Mouse (Mus musculus) C2C12 (cell line): ENCODE results near the gene Abcb11. TPM values are rescaled to one million over a fixed set of nuclear protein-coding genes. Genes with fewer than 3 reads are reported as not detected.

ENCODE experiments used
- H3K27me3 ChIP-seq: one replicate; pipeline ENCODE4 v1.6.1; 2011; ENCODE audit not compliant: control insufficient read depth, insufficient read depth, insufficient read length
- H3K36me3 ChIP-seq: one replicate; pipeline ENCODE4 v1.6.1; 2011; ENCODE audit not compliant: control insufficient read depth, insufficient read depth
- H3K4me3 ChIP-seq: one replicate; pipeline ENCODE4 v1.5.1; 2011; ENCODE audit warnings: mild to moderate bottlenecking, control low read depth; ENCODE audit not compliant: poor library complexity, insufficient read depth, severe bottlenecking
- H3K79me2 ChIP-seq: one replicate; pipeline ENCODE4 v1.6.1; 2011; ENCODE audit not compliant: control insufficient read depth, insufficient read depth
- H3K79me3 ChIP-seq: one replicate; pipeline ENCODE4 v1.6.1; 2011; ENCODE audit warnings: low read depth, control low read depth
- H3ac ChIP-seq: one replicate; pipeline ENCODE3; 2011; ENCODE audit warnings: low read depth; ENCODE audit not compliant: control insufficient read depth, insufficient read length
- CEBPB ChIP-seq: IDR thresholded peaks from one replicate; pipeline ENCODE4 v1.6.1; 2011; ENCODE audit warnings: low read depth, mild to moderate bottlenecking, control low read depth, moderate library complexity
- CTCF ChIP-seq: IDR thresholded peaks from one replicate; pipeline ENCODE4 v1.5.1; 2011; ENCODE audit not compliant: control insufficient read depth, insufficient read depth, insufficient read length
- FOSL1 ChIP-seq: IDR thresholded peaks from one replicate; pipeline ENCODE4 v1.8.0; 2011; ENCODE audit warnings: mild to moderate bottlenecking, low read length; ENCODE audit not compliant: poor library complexity, insufficient read depth, severe bottlenecking
- MAX ChIP-seq: IDR thresholded peaks from one replicate; pipeline ENCODE4 v1.6.1; 2011; ENCODE audit warnings: mild to moderate bottlenecking, control low read depth
- MYOD1 ChIP-seq: IDR thresholded peaks from one replicate; pipeline ENCODE4 v1.6.1; 2011; ENCODE audit warnings: low read depth; ENCODE audit not compliant: control insufficient read depth, insufficient read length
- MYOG ChIP-seq: IDR thresholded peaks from one replicate; pipeline ENCODE4 v1.6.1; 2011; ENCODE audit not compliant: control insufficient read depth, insufficient read length; ENCODE audit errors: extremely low read depth
- USF1 ChIP-seq: IDR thresholded peaks from one replicate; pipeline ENCODE4 v1.6.1; 2011; ENCODE audit warnings: low read depth, mild to moderate bottlenecking, control low read depth, moderate library complexity
- polyA plus RNA-seq: library from polyadenylated mRNA; unstranded; fragments of >200 nt; fragmentation: generic; extraction: Trizol; gene quantifications from one replicate; pipeline ENCODE4 v1.2.1, GENCODE M21; 2012; ENCODE audit warnings: missing spikeins

Abcb11 gene
- polyA plus RNA-seq, 1 experiment = 0.02 TPM

GRCm38 (mm10) chr2:69294508-69294907 is 47.9 kb downstream of the Abcb11 start:
- Histone ChIP-seq H3K4me3 (no peak overlapping the region), H3K79me2 (no peaks in the 10 kb centered on the region), H3ac (no peak overlapping the region), H3K36me3 (no peaks in the 10 kb centered on the region), H3K79me3 (no peaks in the 10 kb centered on the region), H3K27me3 (no peaks in the 10 kb centered on the region)
- TF ChIP-seq USF1 = no peak
- no peak for TF ChIP-seq FOSL1
- no peak for TF ChIP-seq MYOD1
- no peak for TF ChIP-seq MYOG
- TF ChIP-seq CTCF = no peak
- TF ChIP-seq MAX = no peak
- TF ChIP-seq CEBPB = no peak

GRCm38 (mm10) chr2:69288989-69289388 is 53.4 kb downstream of the Abcb11 start:
- Histone ChIP-seq H3K4me3 (no peak overlapping the region), H3K36me3 (no peaks in the 10 kb centered on the region), H3K27me3 (no peaks in the 10 kb centered on the region), H3ac (no peak overlapping the region), H3K79me3 (no peaks in the 10 kb centered on the region), H3K79me2 (no peaks in the 10 kb centered on the region)
- TF ChIP-seq FOSL1 (peak; percentile 75), MAX (peak; percentile 60), USF1 (peak; percentile 61), CTCF (no peak), MYOG (no peak), CEBPB (peak; percentile 22), MYOD1 (peak; percentile 60)

- H3K4me3 ChIP-seq = no peak overlapping the region
- no peak for TF ChIP-seq MAX
- no peak for TF ChIP-seq MYOG
- TF ChIP-seq MYOD1 = no peak
- TF ChIP-seq FOSL1 = no peak
These were observed 66.5 kb downstream of the Abcb11 start for GRCm38 (mm10) chr2:69275875-69276274.

GRCm38 (mm10) chr2:69264069-69264618 is 78.3 kb downstream of the Abcb11 start:
- no peaks in the 10 kb centered on the region for H3K79me2 ChIP-seq
- no peak overlapping the region for H3ac ChIP-seq
- H3K79me3 ChIP-seq = no peaks in the 10 kb centered on the region
- TF ChIP-seq MYOD1 = no peak
- no peak for TF ChIP-seq USF1
- TF ChIP-seq CEBPB = no peak
- TF ChIP-seq FOSL1 = no peak
- no peak for TF ChIP-seq MAX
- no peak for TF ChIP-seq MYOG
- no peak for TF ChIP-seq CTCF
- H3K36me3 ChIP-seq = no peaks in the 10 kb centered on the region
- H3K27me3 ChIP-seq = no peaks in the 10 kb centered on the region
- H3K4me3 ChIP-seq = no peak overlapping the region

More at GRCm38 (mm10) chr2:69275875-69276274, 66.5 kb downstream of the Abcb11 start:
- Histone ChIP-seq H3K79me2 (no peaks in the 10 kb centered on the region), H3K36me3 (no peaks in the 10 kb centered on the region), H3ac (no peak overlapping the region), H3K79me3 (no peaks in the 10 kb centered on the region), H3K27me3 (no peaks in the 10 kb centered on the region)

GRCm38 (mm10) chr2:69248221-69248755 is 94.1 kb downstream of the Abcb11 start:
- TF ChIP-seq MAX (no peak), CEBPB (no peak), CTCF (no peak), MYOD1 (no peak), MYOG (no peak), FOSL1 (no peak), USF1 (no peak)
- H3K4me3 ChIP-seq = no peak overlapping the region
- no peaks in the 10 kb centered on the region for H3K27me3 ChIP-seq
- no peak overlapping the region for H3ac ChIP-seq
- H3K79me2 ChIP-seq = no peaks in the 10 kb centered on the region
- no peaks in the 10 kb centered on the region for H3K79me3 ChIP-seq
- H3K36me3 ChIP-seq = no peaks in the 10 kb centered on the region

- H3ac ChIP-seq = no peak overlapping the region
- no peaks in the 10 kb centered on the region for H3K27me3 ChIP-seq
- H3K79me3 ChIP-seq = no peaks in the 10 kb centered on the region
- no peak overlapping the region for H3K4me3 ChIP-seq
- TF ChIP-seq USF1 (no peak), MYOD1 (no peak), MYOG (no peak), FOSL1 (no peak), MAX (no peak), CEBPB (no peak), CTCF (no peak)
- H3K79me2 ChIP-seq = no peaks in the 10 kb centered on the region
- no peaks in the 10 kb centered on the region for H3K36me3 ChIP-seq
These were observed 95.3 kb downstream of the Abcb11 start for GRCm38 (mm10) chr2:69247081-69247480.
